Mouse (Mus musculus): Measurements from ENCODE around the gene Khdc1b. TPM values are rescaled to one million over a fixed set of nuclear protein-coding genes. Genes with fewer than 3 reads are reported as not detected.
"Not testable (repeated sequence)": the region's sequence is repeated elsewhere in the genome, so short reads cannot be mapped to it uniquely, and the experiment has no call there.

Khdc1b gene
- not detected in 2 replicates for polyA plus RNA-seq (2012)

DNA sequence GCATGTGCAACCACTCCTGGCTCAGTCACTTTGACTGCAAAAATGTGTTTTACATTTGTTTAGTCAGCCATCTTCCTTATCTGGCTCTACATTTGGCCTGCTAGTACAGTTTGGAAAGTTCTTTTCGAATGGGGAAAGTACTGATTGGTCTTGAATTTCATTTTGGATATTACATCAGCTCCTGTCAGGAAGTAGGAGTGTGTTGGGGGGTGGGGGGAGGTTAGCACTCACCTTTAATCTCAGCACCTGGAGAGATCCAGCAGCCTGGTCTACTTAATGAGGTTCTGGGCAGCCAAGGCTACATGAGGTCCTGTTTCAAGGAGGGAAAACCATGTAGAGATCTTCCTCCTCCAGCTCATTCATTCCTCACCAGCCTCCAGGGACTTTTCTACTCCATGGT lies at the start of gene Khdc1b:
Gene Khdc1b (plus strand): TSS at position 301 of the 400 bp plus-strand sequence.
- Histone ChIP-seq H3K4me1 (ENCODE audit: control insufficient read depth) (no peaks in the 10 kb centered on the region), H3K27me3 (ENCODE audit: control insufficient read depth) (no peaks in the 10 kb centered on the region), H3K9me3 (ENCODE audit: control insufficient read depth, low read length) (no peaks in the 10 kb centered on the region), H3K36me3 (ENCODE audit: control insufficient read depth) (no peaks in the 10 kb centered on the region), H3K4me3 (replicated peaks) (no peak within 1 kb of the TSS)
- TF ChIP-seq GATA1 (IDR thresholded peaks at IDR 0.05; ENCODE audit: low read length) (no peak), TAL1 (IDR thresholded peaks at IDR 0.05; ENCODE audit: low read length) (no peak)

DNA sequence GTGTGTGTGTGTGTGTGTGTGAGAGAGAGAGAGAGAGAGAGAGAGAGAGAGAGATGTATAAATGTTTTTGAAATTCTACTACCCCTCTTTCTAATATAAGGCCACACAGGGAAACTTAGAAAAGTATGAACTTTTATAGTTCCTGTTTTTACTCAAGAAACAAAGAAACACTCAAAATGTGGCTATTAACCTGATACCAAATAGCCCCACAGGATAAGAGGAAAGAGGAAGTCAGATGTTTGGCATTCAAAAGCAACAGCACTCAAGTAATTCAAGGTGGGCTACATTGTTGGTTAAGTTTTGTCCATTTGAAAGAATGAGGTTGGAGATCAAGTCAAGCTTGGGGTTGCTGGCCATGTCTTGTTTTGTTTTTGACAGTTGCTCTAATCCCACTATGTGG lies 47.5 kb upstream of the Khdc1b start:
- Histone ChIP-seq H3K36me3 (ENCODE audit: control insufficient read depth) (no peaks in the 10 kb centered on the region), H3K4me1 (ENCODE audit: control insufficient read depth) (peaks cover 4% of the 10 kb centered on the region; the same call in 1 of the 2 replicates), H3K27me3 (ENCODE audit: control insufficient read depth) (no peaks in the 10 kb centered on the region), H3K9me3 (ENCODE audit: control insufficient read depth, low read length) (no peaks in the 10 kb centered on the region), H3K4me3 (replicated peaks) (no peak overlapping the region)
- TF ChIP-seq GATA1 (IDR thresholded peaks at IDR 0.05; ENCODE audit: low read length), result no peak
- TF ChIP-seq TAL1 (IDR thresholded peaks at IDR 0.05; ENCODE audit: low read length), result no peak

DNA sequence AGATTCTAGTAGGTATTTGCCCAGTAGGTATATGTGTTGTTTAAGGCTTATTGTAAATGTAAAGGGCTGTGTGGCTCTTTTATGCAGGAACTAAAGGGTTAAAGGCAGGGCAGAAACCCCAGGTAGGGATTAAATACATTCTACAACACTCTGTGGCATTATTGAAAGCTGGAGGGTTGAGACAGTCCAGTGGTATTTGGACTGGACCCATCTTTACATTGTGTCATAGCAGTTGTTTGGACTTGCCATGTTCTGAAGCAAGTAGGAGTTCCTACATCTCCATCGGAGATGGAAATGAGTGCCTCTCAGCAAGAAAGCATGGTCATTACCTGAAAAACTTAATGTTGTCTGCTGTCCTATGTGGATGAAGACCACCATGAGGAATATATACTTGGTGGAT lies 42.6 kb upstream of the Khdc1b start:
- Histone ChIP-seq H3K4me1 (ENCODE audit: control insufficient read depth) (no peaks in the 10 kb centered on the region), H3K4me3 (replicated peaks) (no peak overlapping the region), H3K36me3 (ENCODE audit: control insufficient read depth) (no peaks in the 10 kb centered on the region), H3K9me3 (ENCODE audit: control insufficient read depth, low read length) (no peaks in the 10 kb centered on the region), H3K27me3 (ENCODE audit: control insufficient read depth) (no peaks in the 10 kb centered on the region)
- TF ChIP-seq GATA1 (IDR thresholded peaks at IDR 0.05; ENCODE audit: low read length) (no peak), TAL1 (IDR thresholded peaks at IDR 0.05; ENCODE audit: low read length) (no peak)

DNA sequence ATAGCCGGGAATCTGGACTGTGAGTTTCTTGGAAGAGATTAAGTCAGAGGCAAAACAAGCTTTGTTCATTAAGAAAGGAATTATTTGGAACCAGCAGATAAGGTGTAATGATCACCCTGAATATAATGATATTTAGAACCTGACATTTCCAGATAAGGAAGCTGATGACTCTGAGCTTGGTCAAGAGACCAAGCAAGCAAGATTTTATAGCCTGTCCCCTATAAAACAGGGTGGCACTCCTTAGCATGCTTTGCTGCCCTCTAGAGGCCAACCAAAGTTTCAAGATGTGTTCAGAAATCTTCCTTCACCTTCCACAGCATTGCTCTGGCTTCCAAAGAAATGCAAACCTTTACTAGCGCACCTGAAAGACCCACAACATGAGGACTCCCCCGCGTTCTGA lies 39.1 kb upstream of the Khdc1b start:
- Histone ChIP-seq H3K9me3 (ENCODE audit: control insufficient read depth, low read length) (no peaks in the 10 kb centered on the region), H3K36me3 (ENCODE audit: control insufficient read depth) (no peaks in the 10 kb centered on the region), H3K4me1 (ENCODE audit: control insufficient read depth) (no peaks in the 10 kb centered on the region), H3K4me3 (replicated peaks) (no peak overlapping the region), H3K27me3 (ENCODE audit: control insufficient read depth) (no peaks in the 10 kb centered on the region)
- TF ChIP-seq TAL1 (IDR thresholded peaks at IDR 0.05; ENCODE audit: low read length), result no peak
- no peak for TF ChIP-seq GATA1 (IDR thresholded peaks at IDR 0.05; ENCODE audit: low read length)

DNA sequence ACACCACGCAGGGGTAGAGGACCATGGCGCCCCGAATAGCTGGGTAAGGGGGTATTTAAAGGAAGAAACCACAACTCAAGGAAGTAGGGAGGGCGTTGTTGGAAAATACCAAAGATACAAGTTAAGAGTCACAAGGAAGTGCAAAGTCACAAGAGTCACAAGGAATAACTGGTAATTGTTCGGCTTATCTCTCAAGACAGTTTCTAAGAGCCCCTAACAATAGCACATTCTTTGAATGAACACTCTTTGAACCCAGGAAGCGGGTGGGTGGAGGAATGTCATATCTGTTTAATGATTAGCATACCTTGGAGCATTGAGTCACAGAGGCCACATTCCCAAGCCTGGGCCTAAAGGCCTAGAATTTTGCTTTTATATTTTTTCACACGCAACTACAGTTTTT lies 38.6 kb upstream of the Khdc1b start:
- H3K4me3 ChIP-seq (replicated peaks); H3K9me3 ChIP-seq (ENCODE audit: control insufficient read depth, low read length); H3K36me3 ChIP-seq (ENCODE audit: control insufficient read depth); H3K4me1 ChIP-seq (ENCODE audit: control insufficient read depth); H3K27me3 ChIP-seq (ENCODE audit: control insufficient read depth): not testable (repeated sequence)

DNA sequence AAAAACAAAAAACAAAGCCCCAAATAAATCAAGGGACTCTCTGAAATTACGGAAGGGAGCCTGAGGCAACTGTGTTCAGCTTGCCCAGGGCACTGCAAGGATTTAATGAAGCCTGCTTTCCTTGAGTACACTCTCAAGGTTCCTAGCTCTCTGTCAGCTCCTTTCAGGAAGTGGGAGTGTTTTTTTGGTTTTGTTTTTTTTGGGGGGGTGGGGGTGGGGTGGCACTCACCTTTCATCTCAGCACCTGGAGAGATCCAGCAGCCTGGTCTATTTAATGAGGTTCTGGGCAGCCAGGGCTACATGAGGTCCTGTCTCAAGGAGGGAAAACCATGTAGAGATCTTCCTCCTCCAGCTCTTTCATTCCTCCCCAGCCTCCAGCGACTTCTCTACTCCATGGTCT lies 34.0 kb upstream of the Khdc1b start, which contains the start of gene Khdc1a:
Gene Khdc1a (plus strand): TSS at position 301 of the 400 bp plus-strand sequence.
- Histone ChIP-seq H3K27me3 (ENCODE audit: control insufficient read depth) (no peaks in the 10 kb centered on the region), H3K9me3 (ENCODE audit: control insufficient read depth, low read length) (no peaks in the 10 kb centered on the region), H3K4me1 (ENCODE audit: control insufficient read depth) (no peaks in the 10 kb centered on the region), H3K4me3 (replicated peaks) (no peak within 1 kb of the TSS), H3K36me3 (ENCODE audit: control insufficient read depth) (no peaks in the 10 kb centered on the region)
- TF ChIP-seq TAL1 (IDR thresholded peaks at IDR 0.05; ENCODE audit: low read length) (no peak), GATA1 (IDR thresholded peaks at IDR 0.05; ENCODE audit: low read length) (no peak)

DNA sequence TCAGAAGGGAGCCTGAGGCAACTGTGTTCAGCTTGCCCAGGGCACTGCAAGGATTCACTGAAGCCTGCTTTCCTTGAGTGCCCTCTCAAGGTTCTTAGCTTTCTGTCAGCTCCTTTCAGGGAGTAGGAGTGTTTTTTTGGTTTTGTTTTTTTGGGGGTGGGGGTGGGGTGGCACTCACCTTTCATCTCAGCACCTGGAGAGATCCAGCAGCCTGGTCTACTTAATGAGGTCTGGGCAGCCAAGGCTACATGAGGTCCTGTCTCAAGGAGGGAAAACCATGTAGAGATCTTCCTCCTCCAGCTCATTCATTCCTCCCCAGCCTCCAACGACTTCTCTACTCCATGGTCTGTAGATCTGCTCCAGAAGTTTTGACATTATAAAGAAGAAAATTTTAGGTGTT lies 15.3 kb upstream of the Khdc1b start, which contains the start of gene Khdc1c:
Gene Khdc1c (plus strand): TSS at position 301 of the 400 bp plus-strand sequence.
- not testable (repeated sequence) for H3K27me3 ChIP-seq (ENCODE audit: control insufficient read depth); H3K36me3 ChIP-seq (ENCODE audit: control insufficient read depth); H3K4me3 ChIP-seq (replicated peaks); H3K9me3 ChIP-seq (ENCODE audit: control insufficient read depth, low read length); H3K4me1 ChIP-seq (ENCODE audit: control insufficient read depth)

DNA sequence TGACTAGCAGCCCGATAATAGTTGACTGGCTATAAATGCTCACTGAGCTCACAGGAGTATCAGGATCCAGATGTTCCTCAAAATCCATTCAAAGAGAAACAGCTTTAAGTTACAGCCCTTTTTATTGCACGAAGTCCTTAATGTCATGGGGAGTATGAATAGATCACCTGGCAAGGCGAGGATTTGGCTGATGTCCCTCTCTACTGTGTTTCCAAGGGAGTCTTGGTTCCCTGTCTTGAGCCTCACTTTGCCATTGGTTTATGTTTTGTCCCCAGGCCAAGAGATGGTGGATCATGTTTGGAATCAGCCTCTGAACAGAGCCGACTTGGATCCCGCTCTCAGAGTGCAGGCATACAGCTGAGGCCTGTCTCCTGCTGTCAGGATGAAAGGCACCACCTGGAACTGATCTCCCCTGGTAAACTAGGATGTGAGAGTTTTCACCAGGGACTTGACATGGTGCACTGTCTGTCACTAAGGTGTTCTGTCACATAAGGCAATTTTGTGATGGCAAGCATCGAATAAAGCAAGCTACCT lies 7.8 kb downstream of the Khdc1b start:
- Histone ChIP-seq H3K36me3 (ENCODE audit: control insufficient read depth) (no peaks in the 10 kb centered on the region), H3K27me3 (ENCODE audit: control insufficient read depth) (no peaks in the 10 kb centered on the region)
- TF ChIP-seq GATA1 (IDR thresholded peaks at IDR 0.05; ENCODE audit: low read length) (no peak), TAL1 (IDR thresholded peaks at IDR 0.05; ENCODE audit: low read length) (no peak)

DNA sequence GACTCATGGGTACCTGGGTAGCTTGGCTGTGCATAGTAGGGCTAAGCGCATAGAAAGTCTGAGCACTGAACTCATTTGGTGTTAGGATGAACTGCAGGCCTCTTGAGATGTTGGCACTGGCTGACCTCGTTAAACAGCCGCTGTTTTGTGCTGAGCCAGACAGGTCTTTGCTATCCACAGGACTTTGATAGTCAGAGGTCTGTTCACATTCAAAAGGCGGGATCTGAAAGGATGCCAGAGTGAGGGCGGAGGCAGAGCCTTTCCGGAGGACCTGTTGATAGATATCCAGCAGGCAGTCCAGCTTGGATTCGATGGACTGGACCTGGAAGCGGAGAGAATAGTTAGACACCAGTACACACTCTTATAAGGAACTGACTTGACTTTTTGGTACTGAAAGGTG lies 19.4 kb downstream of the Khdc1b start:
- no peaks in the 10 kb centered on the region for H3K9me3 ChIP-seq (ENCODE audit: control insufficient read depth, low read length)
- H3K27me3 ChIP-seq (ENCODE audit: control insufficient read depth), result no peaks in the 10 kb centered on the region
- H3K4me1 ChIP-seq (ENCODE audit: control insufficient read depth), result no peaks in the 10 kb centered on the region
- no peak for TF ChIP-seq GATA1 (IDR thresholded peaks at IDR 0.05; ENCODE audit: low read length)
- no peak for TF ChIP-seq TAL1 (IDR thresholded peaks at IDR 0.05; ENCODE audit: low read length)
- no peaks in the 10 kb centered on the region for H3K36me3 ChIP-seq (ENCODE audit: control insufficient read depth)
- H3K4me3 ChIP-seq (replicated peaks), result no peak overlapping the region

More for the DNA sequence above, 7.8 kb downstream of the Khdc1b start:
- Histone ChIP-seq H3K9me3 (ENCODE audit: control insufficient read depth, low read length) (no peaks in the 10 kb centered on the region), H3K4me3 (replicated peaks) (no peak overlapping the region), H3K4me1 (ENCODE audit: control insufficient read depth) (no peaks in the 10 kb centered on the region)

DNA sequence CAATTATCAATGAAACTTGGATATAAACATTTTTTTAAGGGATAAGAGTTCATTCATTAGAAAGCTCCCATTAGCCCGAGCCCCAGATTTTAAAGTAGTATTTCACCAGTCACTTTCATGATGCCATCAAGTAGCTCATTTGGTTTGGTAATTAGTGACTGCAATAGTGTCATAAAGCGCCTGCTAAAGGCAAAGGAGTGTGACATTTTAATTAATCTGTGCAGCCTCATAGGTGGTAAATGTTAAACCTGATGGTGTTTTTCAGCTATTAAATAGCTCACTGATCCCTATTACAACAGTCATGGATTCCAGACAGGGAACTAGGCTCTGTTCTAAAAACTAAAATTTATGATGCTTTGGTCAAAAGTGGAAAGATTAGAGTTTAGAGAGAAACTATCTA lies 23.9 kb downstream of the Khdc1b start:
- no peak overlapping the region for H3K4me3 ChIP-seq (replicated peaks)
- no peaks in the 10 kb centered on the region for H3K4me1 ChIP-seq (ENCODE audit: control insufficient read depth)
- no peaks in the 10 kb centered on the region for H3K27me3 ChIP-seq (ENCODE audit: control insufficient read depth)
- TF ChIP-seq TAL1 (IDR thresholded peaks at IDR 0.05; ENCODE audit: low read length), result no peak
- no peak for TF ChIP-seq GATA1 (IDR thresholded peaks at IDR 0.05; ENCODE audit: low read length)
- no peaks in the 10 kb centered on the region for H3K36me3 ChIP-seq (ENCODE audit: control insufficient read depth)
- no peaks in the 10 kb centered on the region for H3K9me3 ChIP-seq (ENCODE audit: control insufficient read depth, low read length)

Data from erythroblast, embryonic 14.5 days (primary cell).